Mouse (Mus musculus): ENCODE measurements around the gene Gm20458. TPM values are rescaled to one million over a fixed set of nuclear protein-coding genes. Genes with fewer than 3 reads are reported as not detected.

The Gm20458 gene
- total RNA-seq, 2 experiments from 2014 or later, result 2.5 to 4.8 TPM

DNA sequence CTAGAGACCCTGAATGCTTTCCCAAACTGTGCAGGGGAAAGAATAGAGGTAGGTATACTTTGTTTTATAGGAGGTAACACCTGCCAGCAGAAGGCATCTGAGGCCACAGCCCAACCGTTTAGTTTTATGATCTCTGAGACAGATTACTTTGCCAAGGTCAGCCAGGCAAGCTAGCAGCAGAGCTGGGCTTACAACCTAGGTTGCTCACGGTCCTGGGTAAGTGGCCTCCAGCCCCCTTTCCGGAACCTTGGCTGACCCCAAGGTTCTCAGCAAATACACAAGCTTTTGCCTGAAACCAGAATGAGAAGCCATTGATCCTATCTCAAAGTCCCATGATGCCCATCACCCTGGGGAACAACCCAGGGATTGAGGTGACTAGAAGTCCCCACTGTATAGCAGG, 26.1 kb upstream of the Gm20458 start:
- DNase-seq, result no peak

DNA sequence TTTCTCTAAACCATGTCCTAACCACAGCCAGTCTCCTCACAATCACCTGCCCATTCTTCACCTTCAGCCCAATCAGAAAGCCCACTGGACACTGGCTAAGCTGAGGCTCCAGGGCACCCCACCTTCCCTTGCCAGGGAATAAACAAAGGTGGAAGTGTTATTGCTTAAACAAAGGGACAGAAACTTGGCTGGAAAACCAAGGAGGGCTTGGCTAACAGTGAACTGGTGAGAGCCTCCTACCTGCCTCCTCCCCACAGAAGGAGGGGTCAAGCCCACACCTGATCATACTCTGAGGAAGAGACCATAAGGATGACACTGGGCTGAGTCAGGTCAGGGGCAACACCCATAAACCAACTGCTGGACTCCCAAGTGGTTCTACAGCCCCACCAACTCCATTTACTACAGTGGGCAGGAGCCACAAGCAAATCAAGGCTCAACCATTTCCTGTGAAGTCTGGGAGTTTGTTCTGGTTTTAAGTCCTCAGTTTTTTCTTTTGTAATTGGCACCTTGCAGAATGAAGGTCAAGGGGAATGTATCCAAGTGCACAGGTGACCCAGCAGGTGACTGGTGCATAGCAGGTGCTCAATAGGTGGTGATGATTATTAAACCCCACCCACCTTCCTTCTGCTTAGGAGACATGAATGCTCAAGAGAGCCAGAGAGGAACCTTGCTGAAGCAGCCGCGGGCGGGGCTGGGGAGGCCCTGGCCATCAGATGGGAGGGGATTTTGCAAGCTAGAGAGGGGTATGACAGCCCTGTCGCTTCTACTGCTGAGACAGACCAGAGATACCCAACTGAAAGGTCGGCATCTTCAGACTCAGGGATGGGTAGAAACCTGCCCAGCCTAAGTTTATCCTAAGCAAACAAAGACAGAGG, 25.3 kb upstream of the Gm20458 start:
- DNase-seq, result no peak

DNA sequence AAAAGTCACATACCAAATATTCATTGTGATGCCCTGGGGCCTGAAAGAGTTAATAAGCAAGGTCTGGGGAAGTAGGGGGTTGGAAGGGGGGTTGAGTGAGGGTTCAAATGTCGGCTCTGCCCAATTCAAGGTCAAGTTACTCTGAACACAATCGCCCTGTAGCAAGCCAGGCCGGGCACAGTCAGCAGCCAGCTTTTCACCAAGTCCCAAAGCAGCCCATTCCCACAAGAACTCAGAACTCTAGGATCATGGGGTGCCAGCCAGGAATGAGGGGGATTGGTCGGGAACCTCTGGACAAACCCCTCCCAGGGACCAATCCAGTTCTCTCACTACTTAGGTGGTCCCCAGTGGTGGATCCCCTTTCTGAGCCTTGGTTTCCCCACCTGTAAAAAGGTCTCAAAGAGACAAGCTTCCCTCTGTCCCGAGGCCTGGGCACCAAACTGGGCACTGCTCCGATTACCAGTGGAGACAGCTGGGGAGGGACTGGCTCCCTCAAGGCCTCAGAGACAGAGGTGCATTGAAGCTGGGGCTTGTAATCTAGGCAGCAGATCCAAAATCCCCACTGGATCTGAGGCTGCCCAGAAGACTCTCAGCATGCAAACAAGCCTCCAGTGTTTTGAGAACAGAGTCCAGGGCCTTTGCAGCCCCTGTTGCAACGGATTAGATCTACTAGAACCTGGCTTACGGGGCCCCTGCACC, 24.4 kb upstream of the Gm20458 start:
- no peak for DNase-seq

DNA sequence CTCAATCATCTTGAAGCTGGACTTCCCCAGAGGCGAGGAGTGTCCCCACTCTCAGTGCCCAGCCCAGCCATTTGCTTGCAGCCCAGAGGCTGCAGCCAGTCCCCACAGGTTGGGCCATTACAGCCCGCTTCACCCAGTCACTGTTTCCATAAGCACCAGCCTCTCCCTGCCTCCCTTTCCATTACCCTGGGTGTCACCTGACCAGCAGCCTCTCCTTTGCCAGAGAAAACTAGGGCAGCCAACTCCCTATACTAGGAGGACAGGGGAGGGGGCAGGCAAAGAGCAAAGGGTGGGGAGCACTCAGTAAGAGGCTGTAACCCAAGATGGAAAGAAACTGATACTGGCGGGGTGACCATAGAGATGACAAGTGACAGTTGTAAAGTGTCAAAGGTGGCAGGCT, 23.8 kb upstream of the Gm20458 start:
- peak; percentile 67 for DNase-seq

DNA sequence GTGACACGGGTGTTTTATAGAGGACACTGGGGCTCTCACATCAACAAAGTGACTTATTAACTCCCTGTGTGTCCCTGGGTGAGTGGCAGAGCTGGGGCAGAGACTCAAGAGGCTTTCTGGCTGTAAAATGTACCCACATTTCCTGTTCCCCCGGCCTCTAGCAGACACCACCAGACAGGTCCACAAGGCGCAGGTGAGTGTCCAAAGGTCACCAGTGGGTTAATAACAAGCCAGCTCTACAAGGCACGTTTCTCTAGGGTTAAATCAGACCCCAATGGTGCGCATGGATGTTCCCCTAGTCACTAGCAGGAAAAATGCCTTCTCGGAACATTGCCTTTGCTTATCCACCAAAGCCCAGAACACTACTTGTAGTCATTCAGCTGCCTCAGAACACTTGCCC, 23.1 kb upstream of the Gm20458 start:
- DNase-seq, result no peak

DNA sequence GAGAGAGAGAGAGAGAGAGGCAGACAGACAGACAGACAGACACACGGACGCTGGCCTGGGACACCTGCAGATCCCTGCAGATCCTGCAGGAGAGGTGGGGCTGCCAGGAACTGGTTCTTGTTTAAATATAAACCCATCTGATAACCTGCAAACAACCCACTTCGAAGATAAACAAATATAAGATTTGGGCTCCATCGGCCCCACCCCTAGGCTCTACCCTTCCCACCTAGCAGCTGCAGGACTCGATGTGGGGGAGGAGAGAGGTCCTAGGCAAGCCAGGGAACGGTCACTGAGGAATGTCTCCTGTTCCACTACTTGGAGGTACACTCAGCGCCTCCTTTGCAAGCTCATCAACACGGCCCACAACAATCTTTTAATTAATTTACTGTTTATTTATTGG, 22.5 kb upstream of the Gm20458 start:
- no peak for DNase-seq

DNA sequence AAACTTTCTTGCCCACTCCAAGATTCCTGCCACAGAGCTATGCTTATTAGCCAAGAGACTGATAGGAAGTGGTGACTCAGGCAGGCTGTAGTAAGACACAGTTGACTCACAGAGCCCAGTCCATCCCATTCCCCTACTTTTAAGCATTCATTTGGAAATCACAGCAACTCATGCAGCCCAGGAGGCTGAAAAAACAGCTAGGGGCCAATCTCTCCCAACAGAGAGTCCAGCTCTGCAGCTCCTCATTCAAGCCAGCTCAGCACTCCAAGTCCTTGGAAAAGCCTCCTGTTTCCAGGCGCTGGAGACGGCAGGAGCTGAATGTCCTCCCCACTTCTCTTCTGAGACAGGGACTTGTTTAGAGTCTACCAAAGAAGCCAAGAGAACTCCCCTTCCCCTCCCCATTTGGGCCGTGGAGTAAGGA, 21.8 kb upstream of the Gm20458 start:
- DNase-seq, result no peak

DNA sequence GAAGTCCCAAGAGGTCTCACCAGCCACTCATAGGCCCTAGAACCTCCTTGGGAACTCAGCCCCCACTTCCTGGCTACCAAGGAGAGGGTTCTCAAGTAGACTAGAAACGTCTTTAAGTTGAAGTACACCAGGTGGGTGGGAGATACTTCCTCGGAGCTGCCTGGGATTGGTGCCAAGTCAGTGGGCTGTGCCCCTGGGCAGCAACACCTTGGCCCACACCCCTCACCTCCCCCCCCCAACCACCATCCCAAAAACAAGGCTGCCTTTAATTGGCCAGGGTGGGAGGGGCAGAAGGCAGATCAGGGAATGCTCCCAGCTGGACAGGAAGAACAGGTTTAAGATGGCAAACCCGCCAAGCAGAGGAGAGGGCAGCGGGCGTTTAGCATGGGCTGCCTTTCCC, 20.5 kb upstream of the Gm20458 start:
- no peak for DNase-seq

DNA sequence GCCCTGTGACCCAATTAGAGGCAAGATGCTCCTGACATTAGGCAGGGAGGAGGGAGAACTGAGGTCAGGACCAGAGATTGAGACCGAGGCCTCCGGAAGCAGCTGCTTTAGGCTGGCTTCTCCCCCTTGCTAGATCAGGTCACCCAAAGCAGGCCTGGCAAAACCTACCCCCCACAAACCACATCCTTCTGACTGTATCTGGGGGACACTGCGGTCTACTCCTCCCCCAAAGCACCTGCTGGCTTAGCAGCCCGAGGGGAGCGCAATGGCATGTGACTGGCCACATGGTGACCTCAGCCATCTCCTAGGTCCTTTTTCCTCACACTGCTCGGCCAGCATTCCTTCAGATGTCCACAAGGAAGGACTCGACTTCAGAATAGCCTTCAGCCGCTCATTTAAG, 19.6 kb upstream of the Gm20458 start:
- no peak for DNase-seq

DNA sequence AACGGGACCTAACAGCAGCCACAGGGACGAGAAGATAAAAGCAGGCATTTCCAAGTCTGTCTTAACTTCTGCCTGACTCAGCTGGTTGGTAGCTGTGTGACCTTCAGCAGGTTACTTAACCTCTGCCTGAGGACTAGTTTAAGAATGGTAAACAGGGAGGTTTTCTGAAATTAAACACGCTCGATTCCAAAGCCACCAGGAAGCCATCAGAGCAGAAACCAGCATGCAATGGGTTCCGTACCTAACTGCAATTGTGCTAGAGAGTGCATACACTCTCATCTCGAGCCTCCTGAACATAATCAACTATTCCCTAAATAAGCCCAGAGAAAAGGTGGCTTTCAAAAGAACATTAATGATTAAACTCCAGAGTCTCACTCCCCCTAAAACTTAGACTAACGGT, 19.0 kb upstream of the Gm20458 start:
- DNase-seq, result no peak

DNA sequence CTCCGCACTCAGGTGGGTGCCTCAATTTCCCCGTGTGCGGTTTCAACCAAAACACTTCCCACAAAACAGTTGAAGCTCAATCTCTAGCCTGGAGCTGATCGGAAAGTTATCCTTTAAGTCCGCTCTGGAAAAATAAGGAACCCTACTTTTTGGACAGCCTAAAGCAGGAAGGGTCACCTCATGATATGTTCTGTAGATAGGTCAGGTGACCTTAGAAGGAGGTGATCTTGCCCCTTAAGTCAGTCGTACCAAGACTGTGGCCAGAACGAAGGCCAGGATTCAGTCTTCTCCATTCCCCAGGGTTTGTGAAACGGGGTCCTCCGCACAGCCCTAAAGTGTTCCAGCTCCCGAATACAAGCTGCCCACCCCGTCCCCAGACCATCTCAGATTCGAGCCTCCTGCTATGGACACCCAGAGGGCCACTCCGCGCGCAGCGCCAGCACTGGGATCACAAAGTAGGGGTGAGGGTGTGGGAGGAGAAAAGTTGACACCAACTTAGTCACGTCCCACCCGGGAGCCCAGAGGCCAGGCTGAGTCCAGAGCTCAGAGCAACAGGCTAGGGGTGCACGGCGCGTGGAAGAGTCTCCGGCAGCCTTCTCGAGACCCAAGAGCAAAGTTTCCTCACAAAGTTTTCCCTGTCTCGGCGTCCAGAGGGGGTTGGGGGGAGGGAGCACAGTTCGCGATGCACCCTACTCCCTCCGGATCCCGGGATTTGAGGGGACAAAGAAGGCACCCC, 18.3 kb upstream of the Gm20458 start:
- DNase-seq, result peak; percentile 72

DNA sequence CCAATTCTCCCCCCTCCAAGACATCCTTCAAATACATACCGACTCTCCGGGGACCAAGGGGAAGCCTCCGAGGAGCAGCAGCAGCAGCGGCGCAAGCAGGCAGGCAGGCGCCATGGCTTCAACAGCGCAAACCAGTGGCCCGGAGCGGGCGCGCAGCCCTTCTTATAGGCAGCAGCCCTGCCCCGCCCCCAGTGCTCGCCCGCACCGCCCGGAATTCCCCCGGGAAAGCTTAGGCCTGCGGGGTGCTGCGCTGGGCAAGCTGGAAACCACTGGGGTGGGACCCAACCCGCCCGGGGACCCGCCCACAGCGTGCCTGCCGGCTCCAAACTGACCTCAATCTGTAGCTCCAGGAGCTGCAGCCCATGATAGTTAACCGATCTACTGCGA, 17.7 kb upstream of the Gm20458 start:
- DNase-seq, result peak; percentile 96

DNA sequence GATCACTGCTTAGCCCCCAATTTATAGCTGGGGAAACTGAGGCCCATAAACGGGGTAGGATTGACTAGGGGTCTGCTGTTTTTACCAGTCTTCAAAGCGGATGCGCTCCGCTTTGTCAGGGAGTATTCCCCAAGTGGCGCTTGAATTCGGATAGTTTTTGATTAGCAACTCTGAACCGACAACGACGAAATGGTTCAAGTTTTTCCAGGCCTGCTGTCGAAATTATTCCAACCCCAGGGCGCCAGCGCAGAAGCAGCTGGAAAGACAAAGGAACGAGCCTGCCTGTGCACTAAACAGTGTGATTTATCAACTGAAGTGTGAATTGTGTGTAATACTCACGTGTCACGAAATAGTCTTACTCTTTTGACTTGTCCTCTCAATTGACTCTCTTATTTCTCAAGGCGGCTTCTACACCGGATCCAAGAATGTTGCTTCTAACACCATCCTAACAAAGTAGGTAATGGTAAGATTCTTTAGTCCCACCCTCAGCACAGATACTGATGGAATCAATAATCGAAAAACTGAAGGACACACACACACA, 17.2 kb upstream of the Gm20458 start, which contains the start of gene Sdc4:
Gene Sdc4 (minus strand): TSS at position 428 of the 541 bp plus-strand sequence.
- DNase-seq, result no peak

DNA sequence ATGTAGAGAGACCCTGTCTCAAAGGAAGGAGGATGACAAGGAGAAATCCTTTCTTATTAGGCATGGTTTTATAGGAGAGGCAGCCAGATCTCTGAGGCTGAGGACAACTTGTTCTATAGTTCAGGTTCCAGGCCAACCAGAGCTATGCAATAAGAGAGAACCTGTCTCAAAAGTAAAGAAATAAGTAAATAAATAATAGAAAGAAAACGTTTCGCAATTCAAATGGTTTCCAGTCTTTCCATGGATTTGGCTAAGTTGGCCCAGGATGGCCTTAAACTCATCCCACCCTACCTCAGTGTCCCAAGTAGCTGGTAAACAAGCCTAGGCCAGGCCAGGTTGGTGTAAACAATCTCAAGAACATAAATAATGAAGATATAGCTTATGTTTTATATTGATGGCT, 16.1 kb upstream of the Gm20458 start:
- DNase-seq, result no peak

DNA sequence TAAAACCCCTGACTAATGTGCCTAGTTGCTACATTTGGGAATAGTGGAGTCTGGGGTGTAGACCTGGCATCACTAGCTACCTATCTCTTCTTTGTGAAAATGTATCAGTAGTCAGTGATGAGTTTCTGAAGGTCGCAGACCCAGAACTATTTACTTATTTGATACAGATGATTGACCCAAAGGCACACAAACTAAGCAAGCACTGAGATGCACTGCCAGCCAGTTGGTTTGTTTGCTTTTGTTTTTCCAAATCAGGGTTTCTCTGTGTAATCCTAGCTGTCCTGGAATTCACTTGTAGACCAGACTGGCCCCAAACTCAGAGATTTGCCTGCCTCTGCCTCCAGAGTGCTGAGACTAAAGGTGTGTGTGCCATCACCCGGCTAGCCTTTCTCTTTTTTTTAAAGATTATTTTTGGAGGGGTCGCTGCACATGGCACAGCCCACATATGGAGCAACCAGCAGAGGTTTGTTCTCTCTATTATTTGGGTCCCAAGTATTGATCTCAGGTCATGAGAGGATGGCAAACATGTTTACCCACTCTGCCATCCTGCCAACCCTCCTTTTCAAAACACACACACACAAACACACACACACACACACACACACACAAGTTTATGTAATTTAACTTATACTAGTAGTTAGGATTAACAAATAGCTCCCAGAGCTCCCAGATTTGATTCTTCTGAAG, 15.2 kb upstream of the Gm20458 start:
- DNase-seq, result no peak

DNA sequence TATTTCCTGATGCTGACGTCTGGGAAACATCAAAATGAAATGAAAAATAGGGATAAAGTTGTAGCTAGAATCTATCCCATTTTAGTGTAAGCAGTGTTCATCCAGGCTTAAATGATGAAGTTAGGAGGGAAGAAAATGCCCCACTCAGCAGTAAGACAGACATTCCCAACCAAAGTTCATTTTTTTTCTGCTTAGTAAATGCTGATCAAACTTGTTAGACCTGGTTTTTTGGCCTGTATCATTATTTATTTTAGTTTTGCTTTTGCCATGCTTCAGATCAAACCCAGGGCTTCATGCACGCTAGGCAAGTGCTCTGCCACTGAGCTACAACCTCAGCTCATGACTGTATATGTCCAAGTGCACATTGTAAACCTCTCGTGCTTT, 14.7 kb upstream of the Gm20458 start:
- no peak for DNase-seq

DNA sequence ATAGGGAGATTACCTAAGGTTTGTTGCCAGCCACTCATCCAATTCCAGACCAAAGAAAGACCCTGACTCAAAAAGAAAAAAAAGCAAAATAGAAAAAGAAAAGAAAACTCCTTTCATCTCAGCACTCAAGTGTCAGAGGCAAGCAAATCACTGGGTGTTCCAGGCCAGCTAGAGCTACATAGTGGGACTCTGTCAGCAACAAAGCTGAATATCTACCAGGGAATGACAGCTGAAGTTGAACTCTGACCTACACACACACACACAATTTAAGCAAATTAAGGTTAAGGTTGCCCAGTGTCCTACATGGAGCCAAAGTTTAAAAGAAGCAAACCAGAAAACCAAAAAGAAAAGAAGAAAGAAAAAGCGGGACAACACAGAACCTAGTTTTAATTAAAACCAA, 12.6 kb upstream of the Gm20458 start:
- DNase-seq, result no peak

DNA sequence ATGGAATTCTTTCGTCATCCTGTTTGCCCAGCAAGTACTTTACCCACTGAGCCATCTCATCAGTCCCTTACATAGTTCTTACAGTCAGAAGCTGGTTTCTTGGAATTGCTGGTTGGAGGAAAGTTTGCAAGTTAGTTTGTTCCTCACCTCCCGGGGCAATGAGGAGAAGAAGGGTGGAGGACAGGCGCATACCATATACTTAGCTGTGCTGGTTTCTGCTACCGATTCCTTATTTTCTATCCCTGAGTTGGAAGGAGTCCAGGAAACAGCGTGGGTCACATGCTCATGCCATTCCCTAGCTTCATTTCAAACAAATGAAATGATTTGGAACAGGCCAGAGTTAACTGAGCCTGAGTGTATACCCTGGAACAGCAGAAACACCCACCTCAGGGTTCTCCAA, 11.8 kb upstream of the Gm20458 start:
- DNase-seq, result no peak

DNA sequence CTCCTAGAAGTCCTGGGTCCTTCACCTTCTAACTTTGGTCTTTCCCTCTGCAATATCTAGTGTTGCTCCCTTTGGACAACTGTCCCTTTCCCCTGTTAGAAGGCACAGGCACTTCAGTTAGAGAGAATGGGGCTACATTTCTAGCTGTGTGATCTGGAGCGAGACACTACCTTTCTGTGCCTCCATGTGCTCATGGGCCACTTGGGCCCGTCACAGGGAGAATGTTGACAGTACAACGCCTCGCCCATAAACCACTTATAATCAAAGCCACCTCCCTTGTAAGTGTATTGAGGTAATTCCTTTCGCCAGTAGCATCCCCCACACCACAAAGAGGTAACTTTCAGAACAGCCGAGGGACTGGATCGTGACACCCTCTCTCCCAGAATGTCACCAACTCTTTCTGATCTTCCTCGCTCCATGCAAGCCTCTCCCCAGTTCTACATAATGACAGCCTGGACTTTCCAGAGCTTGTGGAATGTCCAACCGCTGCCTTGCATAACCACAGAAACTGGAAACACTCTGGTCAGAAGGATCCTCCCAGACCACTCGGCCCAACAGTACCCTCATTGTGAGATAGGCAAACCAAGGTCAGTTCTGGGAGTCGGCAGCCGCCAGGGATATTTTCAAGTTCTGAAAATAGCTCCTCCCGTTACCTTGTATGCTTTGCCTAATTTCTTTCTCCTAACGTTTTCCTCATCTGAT, 11.3 kb upstream of the Gm20458 start:
- DNase-seq, result no peak

DNA sequence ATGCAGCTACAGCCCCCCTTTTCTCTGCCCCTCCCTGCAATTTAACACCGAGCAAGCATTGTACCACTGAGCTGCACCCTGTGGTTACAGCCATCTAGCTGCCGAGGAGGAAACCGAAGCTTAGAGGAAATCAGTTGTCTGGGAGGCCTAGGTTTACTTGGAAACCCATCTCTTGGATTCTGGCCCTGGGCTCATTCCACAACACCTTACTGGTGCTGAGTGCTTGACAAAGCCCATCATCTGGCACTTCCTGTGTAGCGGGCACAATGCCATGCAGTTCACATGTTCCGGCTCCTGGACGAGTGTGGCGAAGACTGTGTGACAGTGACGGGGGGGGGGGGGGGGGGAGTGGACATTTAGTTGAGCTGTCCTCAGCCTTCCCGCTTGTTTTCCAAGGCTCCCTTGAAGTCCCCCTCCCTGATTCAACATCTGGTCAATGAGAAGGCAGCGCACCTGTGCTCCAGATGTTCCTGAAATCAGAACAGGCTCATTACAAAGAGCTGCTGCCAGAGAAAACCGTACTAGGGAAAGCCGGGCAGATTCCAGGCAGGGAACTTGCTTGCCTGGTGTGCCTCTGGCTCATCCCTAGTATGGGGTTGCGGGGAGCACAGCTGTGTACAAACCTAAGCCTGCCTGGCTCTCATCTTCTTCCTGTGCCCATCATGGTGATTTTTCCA, 8.6 kb upstream of the Gm20458 start:
- DNase-seq, result no peak

All from adrenal gland, postnatal 10 days (tissue).